Mouse (Mus musculus) liver, embryonic 14.5 days (tissue): ENCODE results near the gene Ssu72. TPM values are rescaled to one million over a fixed set of nuclear protein-coding genes. Genes with fewer than 3 reads are reported as not detected.

ENCODE experiments used
- ATAC-seq: fragments of 200-750 bp; cut with Nextera tagmentation; 2 replicates; pipeline ENCODE4 v1.8.0; 2017; ENCODE audit warnings: moderate number of reproducible peaks, mild to moderate bottlenecking, moderate library complexity; ENCODE audit not compliant: insufficient read depth
- DNase-seq, 3 experiments: peaks; one replicate each; pipeline ENCODE4 v3.0.0-alpha.2; 2012 to 2013; ENCODE audit warnings: low read depth in 3 of 3, low spot score in 3 of 3
- H3K27ac ChIP-seq: fragments of 300-500 bp; sonication (generic); 2 replicates; pipeline ENCODE4 v1.5.1; 2014; ENCODE audit warnings: moderate library complexity, mild to moderate bottlenecking, control low read depth, inconsistent platforms
- H3K27me3 ChIP-seq: fragments of 300-500 bp; sonication (generic); 2 replicates; pipeline ENCODE4 v1.6.1; 2014; ENCODE audit warnings: mild to moderate bottlenecking, low read length, moderate library complexity; ENCODE audit not compliant: control insufficient read depth, insufficient read depth
- H3K36me3 ChIP-seq: fragments of 300-500 bp; sonication (generic); replicated peaks from 2 replicates; pipeline ENCODE4 v1.6.1; 2014; ENCODE audit warnings: low read depth; ENCODE audit not compliant: control insufficient read depth, insufficient read depth
- H3K4me1 ChIP-seq, 2 experiments: fragments of 200-500 bp in 1 of 2; fragments of 300-500 bp in 1 of 2; sonication (generic) in 1 of 2; replicated peaks; 2 replicates each; pipeline ENCODE4 v1.6.1; 2012 to 2014; ENCODE audit warnings: antibody characterized with exemption in 1 of 2, inconsistent platforms in 1 of 2, low read length in 1 of 2; ENCODE audit not compliant: control insufficient read depth in 2 of 2, insufficient read depth in 2 of 2
- H3K4me2 ChIP-seq: fragments of 300-500 bp; sonication (generic); 2 replicates; pipeline ENCODE4 v1.6.1; 2014; ENCODE audit warnings: low read depth, mild to moderate bottlenecking, control low read depth, moderate library complexity
- H3K4me3 ChIP-seq, 2 experiments: fragments of 200-500 bp in 1 of 2; fragments of 300-500 bp in 1 of 2; sonication (generic) in 1 of 2; 2 replicates each; pipeline ENCODE4 v1.5.1; 2012 to 2014; ENCODE audit warnings: low read depth in 2 of 2, low read length in 2 of 2, mild to moderate bottlenecking in 2 of 2, control low read depth in 1 of 2, inconsistent platforms in 1 of 2, moderate library complexity in 1 of 2; ENCODE audit not compliant: insufficient read depth in 1 of 2
- H3K9ac ChIP-seq: fragments of 300-500 bp; sonication (generic); replicated peaks from 2 replicates; pipeline ENCODE4 v1.6.1; 2014; ENCODE audit warnings: mild to moderate bottlenecking, control low read depth, moderate library complexity
- H3K9me3 ChIP-seq: fragments of 300-500 bp; sonication (generic); 2 replicates; pipeline ENCODE4 v1.6.1; 2016; ENCODE audit warnings: low read length, mixed read lengths; ENCODE audit not compliant: control insufficient read depth
- CTCF ChIP-seq: IDR thresholded peaks from 2 replicates; pipeline ENCODE4 v1.5.1; 2016; ENCODE audit warnings: antibody characterized with exemption, low read depth, control low read depth
- EP300 ChIP-seq: IDR thresholded peaks from 2 replicates; pipeline ENCODE4 v1.6.1; 2016; ENCODE audit warnings: antibody characterized with exemption, low read depth
- WGBS: fragments of 180-500 bp; shearing (Covaris S2); extraction: QIAGEN DNeasy Blood & Tissue Kit; methylation state at CpG from one replicate; pipeline ENCODE4 v1.1.7; 2014; ENCODE audit not compliant: insufficient replicate concordance; 5-methylcytosine and 5-hydroxymethylcytosine counted together
- polyA plus RNA-seq, 2 experiments: library from polyadenylated mRNA; depleted of rRNA in 1 of 2; stranded (reverse) in 1 of 2; unstranded in 1 of 2; fragments of >200 nt; fragmentation: Nextera tagmentation in 1 of 2; extraction: Ambion mirVana in 1 of 2; gene quantifications; 2 replicates each; pipeline versions ENCODE4 v1.2.1 to v1.2.3; 2012 to 2014

Ssu72 gene
- polyA plus RNA-seq, 2 experiments = 38.6 to 56.9 TPM

- 30% methylated on average over 5 of the region's 5 CpGs for WGBS
- TF ChIP-seq EP300 (no peak), CTCF (no peak)
- Histone ChIP-seq H3K36me3 (no peaks in the 10 kb centered on the region), H3K4me1 (peaks cover 0 to 4% of the 10 kb centered on the region in 2 experiments; a peak in 1 of 4 replicates), H3K4me3 (no peak overlapping the region), H3K9me3 (no peaks in the 10 kb centered on the region), H3K27ac (no peak overlapping the region), H3K4me2 (peak overlapping the region; percentile 60), H3K27me3 (peaks cover 26% of the 10 kb centered on the region), H3K9ac (no peak overlapping the region)
- ATAC-seq = no peak
- no peak for DNase-seq
Measured at GRCm38 (mm10) chr4:155773335-155774078, 68.9 kb downstream of the Ssu72 start.

DNA sequence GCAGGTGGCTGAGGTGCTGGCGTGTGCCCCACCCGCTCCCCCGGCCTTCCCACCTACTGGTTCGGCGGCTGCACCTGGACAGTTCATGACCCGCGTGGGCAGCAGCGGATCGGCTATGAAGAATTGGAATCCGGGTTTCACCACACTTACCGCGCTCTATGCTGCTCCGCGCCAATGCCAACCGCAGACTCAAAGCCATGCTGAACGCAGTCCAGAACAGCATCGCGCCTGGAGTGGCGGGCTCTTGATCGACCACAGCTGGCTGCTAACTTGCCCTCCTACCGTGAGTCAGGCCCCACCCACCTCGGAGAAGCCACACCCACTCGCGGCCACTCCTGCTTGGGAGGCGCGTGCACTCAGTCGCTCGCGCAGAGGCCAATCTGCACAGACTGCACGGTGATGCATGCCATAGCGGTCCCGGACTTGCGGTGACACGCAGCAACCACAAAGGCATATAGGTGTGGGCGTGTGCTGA is 69.7 kb downstream of the Ssu72 start, which contains the start of gene Vwa1:
Gene Vwa1, minus strand, starts transcription at position 419 of the 475 bp plus-strand sequence.
- Histone ChIP-seq H3K9me3 (no peaks in the 10 kb centered on the region), H3K4me3 (peak within 1 kb of the TSS in 1 of 2 experiments; percentile 21; a peak in 2 of 4 replicates), H3K27me3 (peaks cover 26% of the 10 kb centered on the region), H3K4me1 (peaks cover 0 to 4% of the 10 kb centered on the region in 2 experiments; a peak in 1 of 4 replicates), H3K4me2 (peak within 1 kb of the TSS; percentile 60), H3K36me3 (no peaks in the 10 kb centered on the region), H3K27ac (no peak within 1 kb of the TSS), H3K9ac (no peak within 1 kb of the TSS)
- no peak for TF ChIP-seq EP300
- TF ChIP-seq CTCF = peak; percentile 19; the same call in 1 of the 2 replicates
- 2% methylated on average over 35 of the region's 35 CpGs for WGBS
- DNase-seq (peak in 1 of 3 experiments; percentile 64), ATAC-seq (peak; percentile 60)

GRCm38 (mm10) chr4:155774971-155775740 is 70.6 kb downstream of the Ssu72 start:
- Histone ChIP-seq H3K36me3 (no peaks in the 10 kb centered on the region), H3K9me3 (no peaks in the 10 kb centered on the region), H3K9ac (no peak overlapping the region), H3K27me3 (peaks cover 26% of the 10 kb centered on the region), H3K4me3 (no peak overlapping the region), H3K4me2 (peak overlapping the region; percentile 60), H3K27ac (no peak overlapping the region), H3K4me1 (peaks cover 0 to 2% of the 10 kb centered on the region in 2 experiments; a peak in 1 of 4 replicates)
- ATAC-seq (no peak), DNase-seq (no peak)
- 39% methylated on average over 9 of the region's 9 CpGs for WGBS
- TF ChIP-seq EP300 (no peak), CTCF (no peak)

DNA sequence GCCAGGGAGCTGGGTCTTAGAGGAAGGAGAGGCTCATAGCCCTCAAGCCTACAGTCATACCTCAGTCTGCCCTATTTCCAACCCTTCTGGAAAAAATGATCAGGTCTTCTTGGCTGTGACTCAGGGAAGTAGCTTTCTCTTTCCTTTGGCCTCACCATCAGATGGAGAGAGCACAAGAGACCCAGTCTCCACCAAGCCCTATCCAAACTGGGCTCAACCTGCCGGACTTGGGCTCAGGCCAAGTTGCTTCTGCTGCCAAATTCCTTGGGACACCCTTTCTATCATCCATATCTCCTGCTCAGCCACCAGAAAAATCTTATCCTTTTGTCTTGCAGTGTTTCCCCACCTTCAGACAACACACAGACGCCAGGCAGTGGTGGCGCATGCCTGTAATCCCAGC is 71.3 kb downstream of the Ssu72 start:
- ATAC-seq = no peak
- H3K4me2 ChIP-seq = no peak overlapping the region
- TF ChIP-seq CTCF (no peak), EP300 (no peak)
- WGBS = 71% methylated on average over 3 of the region's 3 CpGs
- no peaks in the 10 kb centered on the region for H3K36me3 ChIP-seq
- peaks cover 0 to 2% of the 10 kb centered on the region in 2 experiments; a peak in 1 of 4 replicates for H3K4me1 ChIP-seq
- no peak overlapping the region for H3K4me3 ChIP-seq
- no peak overlapping the region for H3K27ac ChIP-seq
- DNase-seq = no peak
- H3K9ac ChIP-seq = no peak overlapping the region
- peaks cover 27% of the 10 kb centered on the region for H3K27me3 ChIP-seq
- no peaks in the 10 kb centered on the region for H3K9me3 ChIP-seq
